Mouse (Mus musculus) E14TG2a.4 (cell line): ENCODE measurements around the gene Hoxc5.

ENCODE experiments used
- H3K27me3 ChIP-seq: 2 replicates; pipeline ENCODE4 v1.6.1; 2014; ENCODE audit warnings: low read length, control low read depth; ENCODE audit not compliant: insufficient read depth
- H3K36me3 ChIP-seq: 2 replicates; pipeline ENCODE4 v1.6.1; 2014; ENCODE audit warnings: low read length, control low read depth; ENCODE audit not compliant: insufficient read depth
- H3K4me1 ChIP-seq: replicated peaks from 2 replicates; pipeline ENCODE4 v1.6.1; 2014; ENCODE audit warnings: low read depth, low read length, control low read depth
- H3K4me3 ChIP-seq: replicated peaks from 2 replicates; pipeline ENCODE4 v1.5.1; 2014; ENCODE audit warnings: mild to moderate bottlenecking, low read length
- H3K9me3 ChIP-seq: 2 replicates; pipeline ENCODE4 v1.6.1; 2014; ENCODE audit warnings: low read length, control low read depth
- CTCF ChIP-seq: conservative IDR thresholded peaks from 2 replicates; pipeline ENCODE4 v1.5.1; 2014; ENCODE audit warnings: low read length
- NANOG ChIP-seq: IDR thresholded peaks from 2 replicates; pipeline ENCODE4 v1.6.1; 2014; ENCODE audit warnings: borderline replicate concordance, low read length, mixed read lengths
- POU5F1 ChIP-seq: IDR thresholded peaks from 2 replicates; pipeline ENCODE4 v1.6.1; 2014; ENCODE audit warnings: low read length, borderline replicate concordance

The Hoxc5 gene

DNA sequence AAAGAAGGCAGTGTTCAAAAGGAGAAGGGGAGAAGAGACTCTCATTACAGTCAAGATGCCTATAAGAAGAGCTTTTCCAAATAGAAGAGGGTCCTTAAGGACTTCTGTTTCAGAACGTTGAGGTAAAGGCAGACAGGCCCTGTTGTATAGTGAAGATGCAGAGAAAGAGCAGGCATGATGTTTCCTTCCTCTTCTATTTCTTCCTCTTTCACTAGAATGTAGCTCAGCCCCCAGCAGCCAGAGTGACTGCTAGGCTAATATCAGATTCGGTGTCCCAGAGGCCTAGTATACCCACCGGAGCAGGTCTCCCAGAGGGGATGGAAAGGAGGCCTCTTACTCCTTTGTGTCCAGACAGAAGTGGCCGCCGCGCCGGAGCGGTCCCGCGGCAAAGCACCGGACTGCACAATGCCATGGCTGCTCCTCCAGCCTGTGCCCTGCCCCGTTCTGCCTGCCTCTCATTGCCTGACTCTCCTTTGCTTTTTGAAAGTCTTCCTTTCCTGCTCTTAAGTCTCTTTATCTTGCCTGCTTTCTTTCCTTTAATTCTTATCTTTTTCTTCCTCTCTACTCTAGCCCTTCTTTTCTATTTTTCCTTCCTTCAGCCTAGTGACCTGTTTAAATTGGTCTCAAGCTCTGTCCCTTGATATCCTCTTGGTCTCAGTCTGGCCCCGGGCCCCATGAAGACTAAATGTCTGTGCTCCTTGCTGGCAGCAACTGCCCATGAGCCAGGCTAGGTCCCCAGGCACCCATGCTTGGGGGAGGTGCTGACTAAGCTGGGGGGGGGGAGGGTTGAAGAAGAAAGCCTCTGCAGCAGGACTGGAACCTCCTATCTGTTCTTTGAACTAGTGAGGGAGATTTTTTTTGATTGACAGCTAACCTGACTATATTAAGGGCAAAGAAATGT is 11.6 kb downstream of the Hoxc5 start:
- Histone ChIP-seq H3K4me3 (no peak overlapping the region), H3K9me3 (no peaks in the 10 kb centered on the region), H3K27me3 (peaks cover 99% of the 10 kb centered on the region), H3K36me3 (no peaks in the 10 kb centered on the region), H3K4me1 (peaks cover 40% of the 10 kb centered on the region)
- no peak for TF ChIP-seq POU5F1
- no peak for TF ChIP-seq NANOG
- no peak for TF ChIP-seq CTCF

GRCm38 (mm10) chr15:102979936-102980335 is 12.7 kb downstream of the Hoxc5 start:
- no peaks in the 10 kb centered on the region for H3K36me3 ChIP-seq
- H3K27me3 ChIP-seq = peaks cover 99% of the 10 kb centered on the region
- H3K4me3 ChIP-seq = no peak overlapping the region
- no peak for TF ChIP-seq CTCF
- no peak for TF ChIP-seq POU5F1
- no peak for TF ChIP-seq NANOG
- no peaks in the 10 kb centered on the region for H3K9me3 ChIP-seq
- H3K4me1 ChIP-seq = peaks cover 40% of the 10 kb centered on the region

DNA sequence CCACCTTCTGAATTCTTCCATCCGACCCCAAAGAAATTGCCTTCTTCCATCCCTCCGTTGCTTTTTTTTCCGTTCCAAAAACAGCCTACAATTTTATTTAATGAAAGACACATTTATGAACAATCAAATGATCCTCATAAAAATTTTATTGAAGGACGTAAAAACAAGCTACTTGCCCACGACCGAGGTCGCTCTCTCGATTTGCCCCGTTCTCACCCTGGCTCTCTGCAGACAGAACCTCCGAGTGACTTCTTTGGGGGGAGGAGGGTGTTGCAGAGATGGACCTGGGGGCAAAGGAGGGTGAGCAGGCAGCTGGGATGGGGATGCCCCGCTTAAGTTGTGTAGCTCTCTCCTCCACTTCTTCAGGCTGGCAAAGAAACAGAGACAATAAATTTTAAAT is 13.1 kb downstream of the Hoxc5 start:
- Histone ChIP-seq H3K36me3 (no peaks in the 10 kb centered on the region), H3K4me1 (peaks cover 40% of the 10 kb centered on the region), H3K4me3 (no peak overlapping the region), H3K27me3 (peaks cover 99% of the 10 kb centered on the region), H3K9me3 (peaks cover 3% of the 10 kb centered on the region; the same call in 1 of the 2 replicates)
- TF ChIP-seq POU5F1 = no peak
- no peak for TF ChIP-seq CTCF
- TF ChIP-seq NANOG = no peak

- H3K27me3 ChIP-seq = peaks cover 99% of the 10 kb centered on the region
- H3K4me3 ChIP-seq = peak overlapping the region; percentile 69
- peaks cover 8% of the 10 kb centered on the region for H3K9me3 ChIP-seq
- peaks cover 34% of the 10 kb centered on the region for H3K4me1 ChIP-seq
- TF ChIP-seq CTCF = no peak
- TF ChIP-seq POU5F1 = no peak
- no peak for TF ChIP-seq NANOG
- no peaks in the 10 kb centered on the region for H3K36me3 ChIP-seq
Observed at GRCm38 (mm10) chr15:102980912-102981311, 13.7 kb downstream of the Hoxc5 start.

GRCm38 (mm10) chr15:102981379-102982288 is 14.4 kb downstream of the Hoxc5 start:
- Histone ChIP-seq H3K9me3 (peaks cover 15% of the 10 kb centered on the region), H3K27me3 (peaks cover 100% of the 10 kb centered on the region), H3K4me1 (peaks cover 28% of the 10 kb centered on the region), H3K4me3 (peak overlapping the region; percentile 69), H3K36me3 (no peaks in the 10 kb centered on the region)
- no peak for TF ChIP-seq POU5F1
- no peak for TF ChIP-seq CTCF
- no peak for TF ChIP-seq NANOG

- peaks cover 100% of the 10 kb centered on the region for H3K27me3 ChIP-seq
- H3K36me3 ChIP-seq = no peaks in the 10 kb centered on the region
- H3K9me3 ChIP-seq = peaks cover 15% of the 10 kb centered on the region
- peaks cover 27% of the 10 kb centered on the region for H3K4me1 ChIP-seq
- TF ChIP-seq NANOG = no peak
- H3K4me3 ChIP-seq = no peak overlapping the region
Observed at GRCm38 (mm10) chr15:102983716-102984115, 16.5 kb downstream of the Hoxc5 start.

DNA sequence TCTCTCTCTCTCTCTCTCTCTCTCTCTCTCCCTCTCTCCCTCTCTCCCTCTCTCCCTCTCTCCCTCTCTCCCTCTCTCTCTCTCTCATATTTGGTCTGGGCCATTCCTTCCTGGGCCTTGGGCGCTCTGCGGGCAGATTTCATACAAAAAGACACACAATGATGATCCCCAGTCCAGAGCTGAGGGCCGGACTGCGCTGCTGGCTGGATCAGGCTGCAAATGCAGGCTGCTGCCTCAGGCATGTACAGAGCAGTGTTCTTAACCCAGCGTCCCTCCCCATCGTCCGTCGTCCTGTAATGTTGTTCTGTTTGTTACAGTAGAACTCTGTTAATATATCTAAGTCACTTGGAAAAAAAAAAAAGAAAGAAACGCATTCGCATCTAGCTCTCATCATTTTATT is 17.3 kb downstream of the Hoxc5 start:
- Histone ChIP-seq H3K36me3 (no peaks in the 10 kb centered on the region), H3K4me1 (peaks cover 27% of the 10 kb centered on the region), H3K9me3 (peaks cover 15% of the 10 kb centered on the region), H3K27me3 (peaks cover 100% of the 10 kb centered on the region), H3K4me3 (no peak overlapping the region)
- no peak for TF ChIP-seq NANOG
- no peak for TF ChIP-seq CTCF
- no peak for TF ChIP-seq POU5F1

- TF ChIP-seq CTCF (no peak), POU5F1 (no peak), NANOG (no peak)
- Histone ChIP-seq H3K27me3 (peaks cover 100% of the 10 kb centered on the region), H3K9me3 (peaks cover 15% of the 10 kb centered on the region), H3K4me1 (peaks cover 27% of the 10 kb centered on the region), H3K4me3 (no peak overlapping the region), H3K36me3 (no peaks in the 10 kb centered on the region)
Observed at GRCm38 (mm10) chr15:102984925-102985324, 17.7 kb downstream of the Hoxc5 start.
